Mouse (Mus musculus) spleen, postnatal 4 days (tissue): ENCODE measurements around the gene Naa50.

Experiments
- DNase-seq, 2 experiments: peaks; one replicate each; pipeline ENCODE4 v3.0.0; 2022; ENCODE audit warnings: low spot score in 2 of 2

Gene Naa50

GRCm38 (mm10) chr16:44139536-44140185 is at the start of gene Naa50, which contains the start of gene Atp6v1a:
Gene Naa50, plus strand, starts transcription at chr16:44139830.
Gene Atp6v1a, minus strand, starts transcription at chr16:44139705.
- DNase-seq, result peak; percentile 91 to 97

GRCm38 (mm10) chr16:44099377-44099776 is 40.3 kb upstream of the Naa50 start:
- DNase-seq, result no peak

GRCm38 (mm10) chr16:44101181-44101710 is 38.4 kb upstream of the Naa50 start:
- no peak for DNase-seq

- DNase-seq, result no peak
Observed at GRCm38 (mm10) chr16:44102925-44103324, 36.7 kb upstream of the Naa50 start.

- DNase-seq, result no peak
Observed at GRCm38 (mm10) chr16:44103806-44104766, 35.5 kb upstream of the Naa50 start.

- DNase-seq, result no peak
Observed at GRCm38 (mm10) chr16:44105211-44105610, 34.4 kb upstream of the Naa50 start.

GRCm38 (mm10) chr16:44109002-44109401 is 30.6 kb upstream of the Naa50 start:
- no peak for DNase-seq

- DNase-seq, result no peak
Observed at GRCm38 (mm10) chr16:44119753-44120501, 19.7 kb upstream of the Naa50 start.

- DNase-seq, result no peak
Observed at GRCm38 (mm10) chr16:44122122-44122521, 17.5 kb upstream of the Naa50 start.

GRCm38 (mm10) chr16:44122574-44122973 is 17.1 kb upstream of the Naa50 start:
- DNase-seq, result no peak

- no peak for DNase-seq
Observed at GRCm38 (mm10) chr16:44122982-44123725, 16.5 kb upstream of the Naa50 start.

GRCm38 (mm10) chr16:44123786-44124185 is 15.8 kb upstream of the Naa50 start:
- no peak for DNase-seq

- DNase-seq, result no peak
Observed at GRCm38 (mm10) chr16:44124713-44125112, 14.9 kb upstream of the Naa50 start.

GRCm38 (mm10) chr16:44125436-44125835 is 14.2 kb upstream of the Naa50 start:
- no peak for DNase-seq

GRCm38 (mm10) chr16:44126437-44126836 is 13.2 kb upstream of the Naa50 start:
- no peak for DNase-seq

- DNase-seq, result no peak
Observed at GRCm38 (mm10) chr16:44132300-44132699, 7.3 kb upstream of the Naa50 start.

- DNase-seq, result no peak
Observed at GRCm38 (mm10) chr16:44133187-44133586, 6.4 kb upstream of the Naa50 start.

GRCm38 (mm10) chr16:44136511-44137021 is 3.1 kb upstream of the Naa50 start:
- no peak for DNase-seq

GRCm38 (mm10) chr16:44138377-44138978 is 1.2 kb upstream of the Naa50 start:
- DNase-seq, result peak in 1 of 2 experiments; percentile 67

GRCm38 (mm10) chr16:44138979-44139535 is 573 bp upstream of the Naa50 start:
- DNase-seq, result peak; percentile 81 to 89
